Mouse (Mus musculus): ENCODE data around the gene Iyd.
"Not testable (repeated sequence)": the region's sequence is repeated elsewhere in the genome, so short reads cannot be mapped to it uniquely, and the experiment has no call there.

Iyd gene

GRCm38 (mm10) chr10:3540003-3540827 lies at the start of gene Iyd:
TSS of gene Iyd (plus strand) at chr10:3540240.
- no peak for DNase-seq (ENCODE audit: inconsistent ontology term)

GRCm38 (mm10) chr10:3496791-3497190 lies 43.2 kb upstream of the Iyd start:
- DNase-seq (ENCODE audit: inconsistent ontology term): peak; percentile 67

- not testable (repeated sequence) for DNase-seq (ENCODE audit: inconsistent ontology term)
These were observed 39.2 kb upstream of the Iyd start for GRCm38 (mm10) chr10:3500846-3501245.

GRCm38 (mm10) chr10:3507484-3508221 lies 32.4 kb upstream of the Iyd start:
- DNase-seq (ENCODE audit: inconsistent ontology term): peak; percentile 61

GRCm38 (mm10) chr10:3508222-3508588 lies 31.8 kb upstream of the Iyd start:
- no peak for DNase-seq (ENCODE audit: inconsistent ontology term)

GRCm38 (mm10) chr10:3508746-3509145 lies 31.3 kb upstream of the Iyd start:
- DNase-seq (ENCODE audit: inconsistent ontology term): no peak

- DNase-seq (ENCODE audit: inconsistent ontology term): peak; percentile 26
These were observed 30.3 kb upstream of the Iyd start for GRCm38 (mm10) chr10:3509663-3510277.

- DNase-seq (ENCODE audit: inconsistent ontology term): no peak
These were observed 29.6 kb upstream of the Iyd start for GRCm38 (mm10) chr10:3510486-3510885.

- no peak for DNase-seq (ENCODE audit: inconsistent ontology term)
These were observed 28.6 kb upstream of the Iyd start for GRCm38 (mm10) chr10:3511401-3511800.

GRCm38 (mm10) chr10:3512620-3513305 lies 27.3 kb upstream of the Iyd start:
- DNase-seq (ENCODE audit: inconsistent ontology term): no peak

- no peak for DNase-seq (ENCODE audit: inconsistent ontology term)
These were observed 26.1 kb upstream of the Iyd start for GRCm38 (mm10) chr10:3513947-3514346.

- DNase-seq (ENCODE audit: inconsistent ontology term): no peak
These were observed 25.4 kb upstream of the Iyd start for GRCm38 (mm10) chr10:3514634-3515033.

GRCm38 (mm10) chr10:3516442-3516841 lies 23.6 kb upstream of the Iyd start:
- no peak for DNase-seq (ENCODE audit: inconsistent ontology term)

GRCm38 (mm10) chr10:3523044-3523793 lies 16.8 kb upstream of the Iyd start:
- DNase-seq (ENCODE audit: inconsistent ontology term): peak; percentile 49

- no peak for DNase-seq (ENCODE audit: inconsistent ontology term)
These were observed 15.5 kb upstream of the Iyd start for GRCm38 (mm10) chr10:3524513-3524912.

- DNase-seq (ENCODE audit: inconsistent ontology term): no peak
These were observed 14.5 kb upstream of the Iyd start for GRCm38 (mm10) chr10:3525420-3526019.

- DNase-seq (ENCODE audit: inconsistent ontology term): no peak
These were observed 10.2 kb upstream of the Iyd start for GRCm38 (mm10) chr10:3529807-3530206.

GRCm38 (mm10) chr10:3530661-3531060 lies 9.4 kb upstream of the Iyd start:
- no peak for DNase-seq (ENCODE audit: inconsistent ontology term)

GRCm38 (mm10) chr10:3531375-3531774 lies 8.7 kb upstream of the Iyd start:
- peak; percentile 61 for DNase-seq (ENCODE audit: inconsistent ontology term)

GRCm38 (mm10) chr10:3534445-3534844 lies 5.6 kb upstream of the Iyd start:
- DNase-seq (ENCODE audit: inconsistent ontology term): peak; percentile 36

- DNase-seq (ENCODE audit: inconsistent ontology term): peak; percentile 18
These were observed 3.7 kb upstream of the Iyd start for GRCm38 (mm10) chr10:3536361-3536760.
